Mouse (Mus musculus) liver, postnatal 0 days (tissue): ENCODE results near the gene Arhgap23. TPM values are rescaled to one million over a fixed set of nuclear protein-coding genes. Genes with fewer than 3 reads are reported as not detected.
A peak's percentile ranks its signal among the peaks of the same experiment; 100 is the strongest.

ENCODE experiments used
- ATAC-seq: fragments of 200-750 bp; cut with Nextera tagmentation; 2 replicates; pipeline ENCODE4 v1.8.0; 2017; ENCODE audit warnings: mild to moderate bottlenecking, moderate library complexity
- DNase-seq: peaks from one replicate; pipeline ENCODE4 v3.0.0-alpha.2; 2016
- H3K27ac ChIP-seq: fragments of 300-500 bp; sonication (generic); 2 replicates; pipeline ENCODE4 v1.5.1; 2014; ENCODE audit warnings: antibody characterized with exemption, moderate library complexity, mild to moderate bottlenecking, low read depth
- H3K27me3 ChIP-seq: fragments of 300-500 bp; sonication (generic); 2 replicates; pipeline ENCODE4 v1.6.1; 2014; ENCODE audit warnings: low read length, control low read depth, mixed read lengths; ENCODE audit not compliant: insufficient read depth
- H3K36me3 ChIP-seq: fragments of 300-500 bp; sonication (generic); replicated peaks from 2 replicates; pipeline ENCODE4 v1.6.1; 2014; ENCODE audit warnings: mild to moderate bottlenecking, control low read depth, low read length, moderate library complexity, mixed read lengths; ENCODE audit not compliant: insufficient read depth
- H3K4me1 ChIP-seq: fragments of 300-500 bp; sonication (generic); 2 replicates; pipeline ENCODE4 v1.6.1; 2014; ENCODE audit warnings: antibody characterized with exemption, mild to moderate bottlenecking, control low read depth; ENCODE audit not compliant: insufficient read depth
- H3K4me2 ChIP-seq: fragments of 300-500 bp; sonication (generic); 2 replicates; pipeline ENCODE4 v1.6.1; 2014; ENCODE audit warnings: low read depth, mild to moderate bottlenecking, low read length, moderate library complexity, mixed read lengths
- H3K4me3 ChIP-seq: fragments of 300-500 bp; sonication (generic); 2 replicates; pipeline ENCODE4 v1.5.1; 2014; ENCODE audit warnings: low read depth, low read length
- H3K9ac ChIP-seq: fragments of 300-500 bp; sonication (generic); replicated peaks from 2 replicates; pipeline ENCODE4 v1.6.1; 2014; ENCODE audit warnings: mild to moderate bottlenecking, moderate library complexity
- H3K9me3 ChIP-seq: fragments of 300-500 bp; sonication (generic); 2 replicates; pipeline ENCODE4 v1.6.1; 2016; ENCODE audit warnings: mild to moderate bottlenecking, control low read depth, low read length, mixed read lengths
- CTCF ChIP-seq: sonication (generic); IDR thresholded peaks from 2 replicates; pipeline ENCODE4 v1.5.1; 2016; ENCODE audit warnings: antibody characterized with exemption, low read depth
- EP300 ChIP-seq: IDR thresholded peaks from 2 replicates; pipeline ENCODE4 v1.6.1; 2016; ENCODE audit warnings: antibody characterized with exemption, low read depth, mild to moderate bottlenecking
- WGBS: fragments of 180-500 bp; shearing (Covaris S2); extraction: QIAGEN DNeasy Blood & Tissue Kit; methylation state at CpG from one replicate; pipeline ENCODE4 v1.1.7; 2014; ENCODE audit not compliant: insufficient replicate concordance; 5-methylcytosine and 5-hydroxymethylcytosine counted together
- polyA plus RNA-seq: library from polyadenylated mRNA; unstranded; fragments of >200 nt; fragmentation: Nextera tagmentation; extraction: Ambion mirVana; gene quantifications from 2 replicates; pipeline ENCODE4 v1.2.1, GENCODE M21; 2015

Gene Arhgap23
- polyA plus RNA-seq, 1 experiment from 2014 or later = 5.7 TPM

DNA sequence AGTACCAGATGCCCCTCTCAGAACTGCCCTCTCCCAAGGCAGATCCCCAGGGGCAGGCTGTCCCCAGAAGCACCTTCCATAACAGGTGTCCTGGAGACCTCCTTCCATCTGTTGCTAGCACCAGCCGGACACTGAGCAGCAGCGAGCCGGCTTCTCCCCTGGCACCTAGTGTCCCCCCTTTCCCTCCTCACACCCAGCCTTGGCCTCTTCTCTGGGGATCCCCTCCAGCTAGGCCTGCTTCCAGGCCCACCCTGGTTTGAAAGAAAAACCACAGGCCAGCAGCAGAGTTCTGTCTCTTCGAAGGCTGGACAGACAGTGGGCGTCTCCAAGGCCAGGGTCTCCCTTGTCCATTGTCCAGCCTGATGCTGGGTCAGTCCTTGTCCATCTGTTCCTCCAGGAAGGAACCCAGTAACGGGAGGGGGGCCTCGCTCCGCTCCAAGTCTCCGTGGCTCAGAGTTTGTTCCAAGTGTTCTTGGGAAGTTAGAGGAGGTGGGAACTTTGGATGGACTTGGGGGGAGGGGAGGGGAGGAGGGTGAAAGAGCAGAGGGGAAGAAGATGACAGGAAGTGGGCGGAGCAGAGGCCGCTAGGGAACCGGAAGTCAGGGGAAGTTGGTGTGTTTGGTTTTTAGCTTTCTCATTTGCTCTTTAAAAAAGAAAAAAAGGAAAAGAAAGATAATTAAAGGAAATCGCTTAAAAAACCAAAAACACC, 96.5 kb downstream of the Arhgap23 start:
- ATAC-seq (peak; percentile 56), DNase-seq (peak; percentile 67)
- Histone ChIP-seq H3K9me3 (no peaks in the 10 kb centered on the region), H3K4me2 (peak overlapping the region; percentile 62), H3K27me3 (no peaks in the 10 kb centered on the region), H3K9ac (peak overlapping the region; percentile 44), H3K27ac (peak overlapping the region; percentile 62), H3K4me1 (peaks cover 11% of the 10 kb centered on the region), H3K36me3 (no peaks in the 10 kb centered on the region), H3K4me3 (peak overlapping the region; percentile 36)
- no peak for TF ChIP-seq CTCF
- TF ChIP-seq EP300 = peak; percentile 10; the same call in 1 of the 2 replicates
- WGBS = 26% methylated on average over 13 of the region's 13 CpGs

DNA sequence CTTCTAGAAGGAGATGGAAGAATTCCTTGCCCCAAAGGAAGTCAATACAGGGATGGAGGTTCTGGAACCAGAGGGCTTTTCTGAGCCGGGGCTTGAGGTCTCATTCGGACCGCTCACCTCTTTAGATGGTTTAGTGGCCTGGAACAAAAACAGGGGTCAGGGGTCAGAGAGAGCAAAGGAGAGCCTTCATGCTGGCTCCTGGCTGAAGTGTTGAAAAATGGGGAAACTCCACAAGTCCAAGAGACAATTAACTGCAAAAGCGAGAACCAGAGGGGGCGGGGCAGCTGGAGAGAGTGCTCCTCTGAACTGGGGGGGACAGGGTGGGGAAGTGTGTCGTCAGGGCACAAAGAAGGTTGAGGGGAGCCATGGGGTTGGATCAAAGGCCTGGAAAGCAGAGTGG, 97.2 kb downstream of the Arhgap23 start:
- 62% methylated on average over 6 of the region's 6 CpGs for WGBS
- Histone ChIP-seq H3K4me2 (peak overlapping the region; percentile 62), H3K9me3 (no peaks in the 10 kb centered on the region), H3K9ac (peak overlapping the region; percentile 44; the same call in 1 of the 2 replicates), H3K27ac (peak overlapping the region; percentile 59), H3K27me3 (no peaks in the 10 kb centered on the region), H3K36me3 (no peaks in the 10 kb centered on the region), H3K4me3 (peak overlapping the region; percentile 36), H3K4me1 (peaks cover 11% of the 10 kb centered on the region)
- no peak for TF ChIP-seq EP300
- no peak for TF ChIP-seq CTCF
- ATAC-seq (no peak), DNase-seq (no peak)

DNA sequence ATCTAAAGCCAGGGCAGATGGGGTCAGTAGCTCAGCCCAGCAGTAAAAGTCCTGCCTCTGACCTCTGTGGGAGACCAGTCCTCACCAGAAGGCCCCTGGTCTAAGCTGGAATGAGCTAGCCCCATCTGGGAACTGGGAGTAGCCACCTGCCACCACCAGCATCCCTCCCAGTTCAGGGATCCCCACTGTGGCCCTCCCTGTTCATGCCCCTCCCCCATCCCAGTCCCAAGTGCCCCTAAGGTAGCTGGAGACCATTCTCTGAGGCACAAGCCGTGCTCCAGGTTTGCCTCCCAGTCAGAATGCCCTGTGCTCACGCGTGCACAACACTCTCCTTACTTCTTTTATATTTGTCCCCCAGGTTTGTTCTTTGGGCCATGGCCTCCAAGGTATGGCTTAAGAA, 97.7 kb downstream of the Arhgap23 start:
- H3K9me3 ChIP-seq = no peaks in the 10 kb centered on the region
- ATAC-seq = no peak
- 88% methylated on average over 3 of the region's 3 CpGs for WGBS
- no peak overlapping the region for H3K4me2 ChIP-seq
- H3K4me1 ChIP-seq = peaks cover 11% of the 10 kb centered on the region
- no peak overlapping the region for H3K9ac ChIP-seq
- DNase-seq = no peak
- no peak overlapping the region for H3K4me3 ChIP-seq
- no peaks in the 10 kb centered on the region for H3K27me3 ChIP-seq
- no peak overlapping the region for H3K27ac ChIP-seq
- H3K36me3 ChIP-seq = no peaks in the 10 kb centered on the region
- TF ChIP-seq EP300 (no peak), CTCF (no peak)

- H3K4me3 ChIP-seq = no peak overlapping the region
- H3K9ac ChIP-seq = no peak overlapping the region
- 84% methylated on average over 7 of the region's 7 CpGs for WGBS
- H3K27ac ChIP-seq = no peak overlapping the region
- no peak for TF ChIP-seq CTCF
- TF ChIP-seq EP300 = no peak
- no peaks in the 10 kb centered on the region for H3K9me3 ChIP-seq
- no peak for DNase-seq
- H3K4me1 ChIP-seq = no peaks in the 10 kb centered on the region
- H3K27me3 ChIP-seq = peaks cover 15% of the 10 kb centered on the region; the same call in 1 of the 2 replicates
- H3K4me2 ChIP-seq = no peak overlapping the region
- no peaks in the 10 kb centered on the region for H3K36me3 ChIP-seq
- no peak for ATAC-seq
Observed at GRCm38 (mm10) chr11:97520541-97520940, 105.2 kb downstream of the Arhgap23 start.

GRCm38 (mm10) chr11:97521741-97522474, 106.6 kb downstream of the Arhgap23 start:
- H3K27ac ChIP-seq = no peak overlapping the region
- no peaks in the 10 kb centered on the region for H3K4me1 ChIP-seq
- 77% methylated on average over 29 of the region's 29 CpGs for WGBS
- H3K36me3 ChIP-seq = no peaks in the 10 kb centered on the region
- no peaks in the 10 kb centered on the region for H3K9me3 ChIP-seq
- no peak overlapping the region for H3K9ac ChIP-seq
- ATAC-seq (no peak), DNase-seq (no peak)
- no peak for TF ChIP-seq EP300
- TF ChIP-seq CTCF = no peak
- no peak overlapping the region for H3K4me2 ChIP-seq
- no peak overlapping the region for H3K4me3 ChIP-seq
- peaks cover 18% of the 10 kb centered on the region; the same call in 1 of the 2 replicates for H3K27me3 ChIP-seq

DNA sequence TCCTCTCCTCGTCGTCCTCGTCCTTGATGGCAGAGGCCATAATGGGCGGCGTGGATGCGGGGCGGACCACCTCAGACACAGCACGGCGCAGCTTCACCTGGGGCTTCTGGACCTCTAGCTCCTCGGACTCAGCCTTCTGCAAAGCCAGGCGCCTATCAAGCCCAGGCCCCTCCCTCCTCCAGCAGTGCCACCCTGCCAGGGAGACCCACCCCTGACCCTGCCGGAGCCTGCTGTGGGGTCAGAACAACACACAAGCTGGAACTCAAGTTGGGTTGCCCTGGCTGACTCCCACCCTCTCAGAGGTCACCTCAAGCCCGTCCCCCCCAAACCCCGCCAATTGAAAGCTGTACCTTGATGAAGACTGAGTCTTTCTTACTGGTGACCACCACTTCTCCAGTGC, 107.8 kb downstream of the Arhgap23 start:
- Histone ChIP-seq H3K27me3 (peaks cover 18% of the 10 kb centered on the region; the same call in 1 of the 2 replicates), H3K27ac (no peak overlapping the region), H3K4me1 (no peaks in the 10 kb centered on the region), H3K9me3 (no peaks in the 10 kb centered on the region), H3K9ac (no peak overlapping the region), H3K4me2 (no peak overlapping the region), H3K36me3 (no peaks in the 10 kb centered on the region), H3K4me3 (no peak overlapping the region)
- WGBS = 76% methylated on average over 14 of the region's 14 CpGs
- no peak for ATAC-seq
- no peak for DNase-seq
- no peak for TF ChIP-seq CTCF
- TF ChIP-seq EP300 = no peak
